Mouse (Mus musculus) limb, embryonic 14.5 days (tissue): Measurements from ENCODE around the gene Spata2l. TPM values are rescaled to one million over a fixed set of nuclear protein-coding genes. Genes with fewer than 3 reads are reported as not detected.

Source experiments
- ATAC-seq: fragments of 200-750 bp; cut with Nextera tagmentation; 2 replicates; pipeline ENCODE4 v1.8.0; 2017; ENCODE audit warnings: low read depth, moderate number of reproducible peaks, moderate TSS enrichment; ENCODE audit not compliant: low FRiP score
- DNase-seq: peaks from one replicate; pipeline ENCODE4 v3.0.0-alpha.2; 2015; ENCODE audit warnings: low spot score
- H3K27ac ChIP-seq: fragments of 300-500 bp; sonication (generic); replicated peaks from 2 replicates; pipeline ENCODE4 v1.5.1; 2014; ENCODE audit warnings: low read depth, mild to moderate bottlenecking, low read length, moderate library complexity, mixed read lengths
- H3K27me3 ChIP-seq: fragments of 300-500 bp; sonication (generic); 2 replicates; pipeline ENCODE4 v1.6.1; 2014; ENCODE audit warnings: low read length, mixed read lengths; ENCODE audit not compliant: control insufficient read depth, insufficient read depth
- H3K36me3 ChIP-seq: fragments of 300-500 bp; sonication (generic); 2 replicates; pipeline ENCODE4 v1.6.1; 2014; ENCODE audit warnings: mild to moderate bottlenecking, low read length, moderate library complexity, mixed read lengths; ENCODE audit not compliant: control insufficient read depth, insufficient read depth
- H3K4me1 ChIP-seq: fragments of 300-500 bp; sonication (generic); 2 replicates; pipeline ENCODE4 v1.6.1; 2014; ENCODE audit warnings: antibody characterized with exemption, low read length, mixed read lengths; ENCODE audit not compliant: control insufficient read depth, insufficient read depth
- H3K4me2 ChIP-seq: fragments of 300-500 bp; sonication (generic); replicated peaks from 2 replicates; pipeline ENCODE4 v1.6.1; 2014; ENCODE audit warnings: low read depth, mild to moderate bottlenecking, low read length, moderate library complexity; ENCODE audit not compliant: severe bottlenecking
- H3K4me3 ChIP-seq: fragments of 300-500 bp; sonication (generic); replicated peaks from 2 replicates; pipeline ENCODE4 v1.5.1; 2014; ENCODE audit warnings: low read length
- H3K9ac ChIP-seq: fragments of 300-500 bp; sonication (generic); 2 replicates; pipeline ENCODE4 v1.6.1; 2014; ENCODE audit warnings: mild to moderate bottlenecking, low read depth, low read length, moderate library complexity; ENCODE audit not compliant: severe bottlenecking
- H3K9me3 ChIP-seq: fragments of 300-500 bp; sonication (generic); 2 replicates; pipeline ENCODE4 v1.6.1; 2016; ENCODE audit warnings: low read length; ENCODE audit not compliant: control insufficient read depth
- POLR2A ChIP-seq: fragments of 200-500 bp; IDR thresholded peaks from 2 replicates; pipeline ENCODE4 v1.8.0; 2012; ENCODE audit warnings: inconsistent platforms, mild to moderate bottlenecking, moderate library complexity, borderline replicate concordance; ENCODE audit not compliant: insufficient read depth, insufficient read length; ENCODE audit errors: extremely low read depth
- WGBS: fragments of 180-500 bp; shearing (Covaris S2); extraction: QIAGEN DNeasy Blood & Tissue Kit; methylation state at CpG from one replicate; pipeline ENCODE4 v1.1.7; 2014; 5-methylcytosine and 5-hydroxymethylcytosine counted together
- polyA plus RNA-seq, 2 experiments: library from polyadenylated mRNA; depleted of rRNA in 1 of 2; stranded (reverse) in 1 of 2; unstranded in 1 of 2; fragments of >200 nt; fragmentation: Nextera tagmentation in 1 of 2; extraction: Ambion mirVana in 1 of 2; gene quantifications; 2 replicates each; pipeline versions ENCODE4 v1.2.1 to v1.2.3; 2012 to 2014

Gene Spata2l
- polyA plus RNA-seq, 2 experiments: 3.0 to 4.6 TPM

- H3K4me3 ChIP-seq: peak within 1 kb of the TSS; percentile 81
- H3K4me1 ChIP-seq: peaks cover 7% of the 10 kb centered on the region
- 3% methylated on average over 59 of the region's 59 CpGs for WGBS
- H3K36me3 ChIP-seq: peaks cover 24% of the 10 kb centered on the region
- H3K27me3 ChIP-seq: no peaks in the 10 kb centered on the region
- ATAC-seq (peak; percentile 89), DNase-seq (peak; percentile 90)
- peak; percentile 89; the same call in 1 of the 2 replicates for TF ChIP-seq POLR2A
- peak within 1 kb of the TSS; percentile 83 for H3K4me2 ChIP-seq
- no peaks in the 10 kb centered on the region for H3K9me3 ChIP-seq
- peak within 1 kb of the TSS; percentile 84 for H3K9ac ChIP-seq
- H3K27ac ChIP-seq: peak within 1 kb of the TSS; percentile 78
These were observed 11.5 kb downstream of the Spata2l start, which contains the start of gene Cdk10 for GRCm38 (mm10) chr8:123224278-123225266. Gene Cdk10, plus strand, starts transcription at chr8:123224842.

- Histone ChIP-seq H3K36me3 (no peaks in the 10 kb centered on the region), H3K4me2 (no peak overlapping the region), H3K4me3 (no peak overlapping the region), H3K4me1 (peaks cover 7% of the 10 kb centered on the region), H3K9ac (no peak overlapping the region), H3K9me3 (no peaks in the 10 kb centered on the region), H3K27me3 (no peaks in the 10 kb centered on the region), H3K27ac (no peak overlapping the region)
- no peak for ATAC-seq
- 50% methylated on average over 1 of the region's 1 CpGs for WGBS
- no peak for DNase-seq
- no peak for TF ChIP-seq POLR2A
These were observed 15.1 kb downstream of the Spata2l start for GRCm38 (mm10) chr8:123220917-123221316.

GRCm38 (mm10) chr8:123215430-123215829 lies 20.6 kb downstream of the Spata2l start:
- Histone ChIP-seq H3K4me3 (no peak overlapping the region), H3K9ac (no peak overlapping the region), H3K4me2 (no peak overlapping the region), H3K27me3 (no peaks in the 10 kb centered on the region), H3K4me1 (peaks cover 14% of the 10 kb centered on the region), H3K27ac (no peak overlapping the region), H3K36me3 (0 out of 2 replicates have a peak, but pooled peaks cover 1% of the 10 kb centered on the region), H3K9me3 (no peaks in the 10 kb centered on the region)
- TF ChIP-seq POLR2A: no peak
- 86% methylated on average over 3 of the region's 3 CpGs for WGBS
- no peak for ATAC-seq
- no peak for DNase-seq

- 11% methylated on average over 22 of the region's 22 CpGs for WGBS
- DNase-seq (no peak), ATAC-seq (no peak)
- TF ChIP-seq POLR2A: no peak
- Histone ChIP-seq H3K27me3 (no peaks in the 10 kb centered on the region), H3K4me3 (peak overlapping the region; percentile 68), H3K4me1 (peaks cover 14% of the 10 kb centered on the region), H3K27ac (no peak overlapping the region), H3K9me3 (no peaks in the 10 kb centered on the region), H3K9ac (peak overlapping the region; percentile 86), H3K4me2 (peak overlapping the region; percentile 87), H3K36me3 (peaks cover 23% of the 10 kb centered on the region)
These were observed 22.8 kb downstream of the Spata2l start for GRCm38 (mm10) chr8:123213118-123213772.

GRCm38 (mm10) chr8:123212321-123213117 lies 23.5 kb downstream of the Spata2l start, which contains the start of the genes Chmp1a and Spata33:
Gene Chmp1a, minus strand, starts transcription at chr8:123212763.
Gene Spata33, plus strand, starts transcription at chr8:123212832.
- Histone ChIP-seq H3K27me3 (no peaks in the 10 kb centered on the region), H3K36me3 (peaks cover 30% of the 10 kb centered on the region), H3K4me1 (peaks cover 14% of the 10 kb centered on the region), H3K9ac (peak within 1 kb of the TSS; percentile 86), H3K4me3 (peak within 1 kb of the TSS; percentile 68), H3K9me3 (no peaks in the 10 kb centered on the region), H3K4me2 (peak within 1 kb of the TSS; percentile 87), H3K27ac (no peak within 1 kb of the TSS)
- WGBS: under 1% methylated on average over 65 of the region's 76 CpGs
- ATAC-seq (peak; percentile 95), DNase-seq (peak; percentile 90)
- TF ChIP-seq POLR2A: peak; percentile 61; the same call in 1 of the 2 replicates
